Mouse (Mus musculus): ENCODE measurements around the gene Il22ra1. TPM values are rescaled to one million over a fixed set of nuclear protein-coding genes. Genes with fewer than 3 reads are reported as not detected.

The Il22ra1 gene
- total and polyA plus RNA-seq, 2 experiments: 1.4 to 4.1 TPM

DNA sequence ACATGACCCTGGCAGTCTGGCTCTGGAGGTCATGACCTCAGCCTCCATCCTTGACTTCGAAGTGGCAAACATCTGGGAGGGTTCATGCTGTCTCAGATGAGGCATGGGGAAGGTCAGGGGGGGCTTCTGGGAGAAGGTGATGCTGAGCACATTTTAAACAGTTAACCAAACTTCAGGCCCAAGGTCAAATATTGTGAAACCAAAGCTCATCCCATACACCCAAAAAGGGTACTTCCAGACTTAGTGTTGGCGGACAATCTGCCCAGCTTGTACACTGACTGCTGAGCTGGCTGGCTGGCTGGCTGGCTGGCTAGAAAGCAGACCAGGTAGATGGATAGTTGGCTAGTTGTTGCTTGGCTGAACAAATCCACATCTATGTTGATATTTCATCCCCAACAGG lies 61.2 kb downstream of the Il22ra1 start:
- no peaks in the 10 kb centered on the region for H3K36me3 ChIP-seq (ENCODE audit: control insufficient read depth, insufficient read depth, low read length)
- no peaks in the 10 kb centered on the region for H3K79me2 ChIP-seq (ENCODE audit: control insufficient read depth, insufficient read depth, low read length)
- 16% methylated on average over 2 of the region's 2 CpGs for WGBS
- H3K4me3 ChIP-seq (ENCODE audit: insufficient read depth, low read depth, low read length): no peak overlapping the region
- no peak overlapping the region for H3K27ac ChIP-seq (replicated peaks; ENCODE audit: insufficient read depth, low read depth, low read length)
- H3K4me1 ChIP-seq (ENCODE audit: control insufficient read depth, insufficient read depth, low read length): peaks cover 11% of the 10 kb centered on the region
- no peak overlapping the region for H3K9ac ChIP-seq (ENCODE audit: low read depth, low read length)
- H3K27me3 ChIP-seq (ENCODE audit: control insufficient read depth, insufficient read depth, low read length): no peaks in the 10 kb centered on the region
- TF ChIP-seq POLR2A (IDR thresholded peaks at IDR 0.05; ENCODE audit: extremely low read depth, insufficient read depth, low read length): no peak
- TF ChIP-seq CTCF (IDR thresholded peaks at IDR 0.05; ENCODE audit: low read depth, low read length): no peak
- DNase-seq (ENCODE audit: extremely low read depth, low read depth, low spot score): peak; percentile 57

DNA sequence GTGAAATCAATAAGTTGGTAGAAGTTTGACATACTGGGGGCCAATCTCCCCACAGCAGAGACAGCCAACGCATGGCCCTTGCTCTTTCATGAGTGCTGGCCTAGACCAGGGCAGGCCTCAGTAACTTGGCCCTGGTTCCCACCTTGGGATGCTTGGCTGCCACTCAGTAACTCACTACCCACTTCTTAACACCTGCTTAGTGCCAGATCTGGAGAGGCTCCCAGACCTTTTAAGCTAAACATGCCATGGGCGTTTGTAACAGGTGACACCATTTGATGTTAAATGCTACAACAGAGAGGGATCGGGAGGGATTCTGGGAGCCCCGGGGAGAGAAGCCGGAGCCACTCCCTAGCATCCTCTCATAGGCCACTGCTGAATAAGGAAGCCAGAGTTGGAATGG lies 64.8 kb downstream of the Il22ra1 start:
- H3K27me3 ChIP-seq (ENCODE audit: control insufficient read depth, insufficient read depth, low read length): no peaks in the 10 kb centered on the region
- H3K9ac ChIP-seq (ENCODE audit: low read depth, low read length): no peak overlapping the region
- DNase-seq (ENCODE audit: extremely low read depth, low read depth, low spot score): no peak
- WGBS: 89% methylated on average over 5 of the region's 5 CpGs
- H3K27ac ChIP-seq (replicated peaks; ENCODE audit: insufficient read depth, low read depth, low read length): no peak overlapping the region
- H3K4me1 ChIP-seq (ENCODE audit: control insufficient read depth, insufficient read depth, low read length): peaks cover 11% of the 10 kb centered on the region
- TF ChIP-seq POLR2A (IDR thresholded peaks at IDR 0.05; ENCODE audit: extremely low read depth, insufficient read depth, low read length) (no peak), CTCF (IDR thresholded peaks at IDR 0.05; ENCODE audit: low read depth, low read length) (no peak)
- H3K36me3 ChIP-seq (ENCODE audit: control insufficient read depth, insufficient read depth, low read length): no peaks in the 10 kb centered on the region
- no peak overlapping the region for H3K4me3 ChIP-seq (ENCODE audit: insufficient read depth, low read depth, low read length)
- no peaks in the 10 kb centered on the region for H3K79me2 ChIP-seq (ENCODE audit: control insufficient read depth, insufficient read depth, low read length)

DNA sequence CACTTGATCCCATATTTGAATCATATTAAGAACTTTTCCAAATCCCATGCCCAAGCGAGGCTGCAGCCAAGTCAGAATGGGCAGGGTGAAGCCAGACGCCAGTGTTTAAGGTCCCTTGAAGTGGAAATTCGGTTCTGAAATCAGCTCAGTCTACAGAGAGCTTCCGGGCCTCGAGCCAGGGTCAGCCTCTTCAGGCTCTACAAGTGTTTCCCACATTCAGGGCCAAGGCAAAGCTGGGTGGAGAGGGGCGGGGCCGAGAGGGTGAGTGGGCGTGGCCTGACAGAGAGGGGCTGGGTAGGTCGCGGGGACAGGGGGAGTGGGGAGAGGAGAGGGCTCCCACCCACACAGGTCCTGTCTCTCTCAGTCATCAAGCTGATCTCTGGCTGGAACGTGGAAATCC lies 70.0 kb downstream of the Il22ra1 start:
- Histone ChIP-seq H3K36me3 (ENCODE audit: control insufficient read depth, insufficient read depth, low read length) (no peaks in the 10 kb centered on the region), H3K27ac (replicated peaks; ENCODE audit: insufficient read depth, low read depth, low read length) (no peak overlapping the region), H3K9ac (ENCODE audit: low read depth, low read length) (no peak overlapping the region), H3K79me2 (ENCODE audit: control insufficient read depth, insufficient read depth, low read length) (no peaks in the 10 kb centered on the region), H3K4me3 (ENCODE audit: insufficient read depth, low read depth, low read length) (no peak overlapping the region), H3K4me1 (ENCODE audit: control insufficient read depth, insufficient read depth, low read length) (no peaks in the 10 kb centered on the region), H3K27me3 (ENCODE audit: control insufficient read depth, insufficient read depth, low read length) (no peaks in the 10 kb centered on the region)
- TF ChIP-seq CTCF (IDR thresholded peaks at IDR 0.05; ENCODE audit: low read depth, low read length): no peak
- no peak for TF ChIP-seq POLR2A (IDR thresholded peaks at IDR 0.05; ENCODE audit: extremely low read depth, insufficient read depth, low read length)
- WGBS: 41% methylated on average over 11 of the region's 11 CpGs
- no peak for DNase-seq (ENCODE audit: extremely low read depth, low read depth, low spot score)

DNA sequence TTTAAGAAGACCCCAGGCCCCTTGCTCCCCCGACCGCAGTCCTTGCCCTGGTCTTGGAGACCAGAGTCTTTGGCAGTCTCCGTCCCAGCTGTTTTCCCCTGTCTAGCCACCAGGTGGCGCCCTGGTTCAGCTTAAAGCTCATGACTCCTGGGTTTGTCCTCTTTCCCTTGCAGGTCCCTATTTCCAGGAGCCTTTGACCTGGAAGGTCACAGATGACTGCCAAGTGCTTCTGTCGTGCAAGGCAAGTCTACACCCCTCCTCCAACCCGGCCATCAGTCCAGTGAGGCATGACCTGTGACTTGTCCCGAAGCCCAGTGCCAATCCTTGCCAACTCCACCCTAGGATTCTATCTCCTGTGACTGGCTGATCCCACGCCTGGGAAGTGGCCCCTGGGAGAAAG lies 73.6 kb downstream of the Il22ra1 start:
- Histone ChIP-seq H3K79me2 (ENCODE audit: control insufficient read depth, insufficient read depth, low read length) (no peaks in the 10 kb centered on the region), H3K4me3 (ENCODE audit: insufficient read depth, low read depth, low read length) (no peak overlapping the region), H3K4me1 (ENCODE audit: control insufficient read depth, insufficient read depth, low read length) (no peaks in the 10 kb centered on the region), H3K36me3 (ENCODE audit: control insufficient read depth, insufficient read depth, low read length) (no peaks in the 10 kb centered on the region), H3K9ac (ENCODE audit: low read depth, low read length) (no peak overlapping the region), H3K27ac (replicated peaks; ENCODE audit: insufficient read depth, low read depth, low read length) (no peak overlapping the region), H3K27me3 (ENCODE audit: control insufficient read depth, insufficient read depth, low read length) (no peaks in the 10 kb centered on the region)
- peak; percentile 100 for DNase-seq (ENCODE audit: extremely low read depth, low read depth, low spot score)
- TF ChIP-seq POLR2A (IDR thresholded peaks at IDR 0.05; ENCODE audit: extremely low read depth, insufficient read depth, low read length) (no peak), CTCF (IDR thresholded peaks at IDR 0.05; ENCODE audit: low read depth, low read length) (peak; percentile 97)
- 2% methylated on average over 8 of the region's 8 CpGs for WGBS

Other genes with a start within 250 kb of the Il22ra1 start
- not detected in 2 replicates for gene Stpg1, start 233.4 kb upstream of the Il22ra1 start, total RNA-seq (2014; rRNA removed)
- gene Stpg1, start 233.4 kb upstream of the Il22ra1 start, polyA plus RNA-seq (2012; rRNA removed): not detected in 2 replicates
- 5.4 and 6.6 TPM in 2 replicates for gene Nipal3, start 233.1 kb upstream of the Il22ra1 start, total RNA-seq (2014; rRNA removed)
- gene Nipal3, start 233.1 kb upstream of the Il22ra1 start, polyA plus RNA-seq (2012; rRNA removed): 7.5 and 7.8 TPM in 2 replicates
- 0.07 and 0.09 TPM in 2 replicates for gene Grhl3, start 154.5 kb upstream of the Il22ra1 start, total RNA-seq (2014; rRNA removed)
- gene Grhl3, start 154.5 kb upstream of the Il22ra1 start, polyA plus RNA-seq (2012; rRNA removed): 0.04 and 0.06 TPM in 2 replicates
- gene Ifnlr1, start 41.9 kb upstream of the Il22ra1 start, total RNA-seq (2014; rRNA removed): under 0.01 TPM in 1 of 2 replicates, not detected in the other
- gene Ifnlr1, start 41.9 kb upstream of the Il22ra1 start, polyA plus RNA-seq (2012; rRNA removed): 0.06 and 0.14 TPM in 2 replicates
- under 0.01 and 0.46 TPM in 2 replicates for gene Myom3, start 31.5 kb downstream of the Il22ra1 start, total RNA-seq (2014; rRNA removed)
- gene Myom3, start 31.5 kb downstream of the Il22ra1 start, polyA plus RNA-seq (2012; rRNA removed): 0.09 and 0.12 TPM in 2 replicates
- 32.9 and 37.0 TPM in 2 replicates for gene Srsf10, start 127.6 kb downstream of the Il22ra1 start, total RNA-seq (2014; rRNA removed)
- gene Srsf10, start 127.6 kb downstream of the Il22ra1 start, polyA plus RNA-seq (2012; rRNA removed): 31.3 and 36.4 TPM in 2 replicates
- gene Pnrc2, start 145.7 kb downstream of the Il22ra1 start, total RNA-seq (2014; rRNA removed): 37.3 and 56.5 TPM in 2 replicates
- 6.7 and 12.2 TPM in 2 replicates for gene Pnrc2, start 145.7 kb downstream of the Il22ra1 start, polyA plus RNA-seq (2012; rRNA removed)
- 3.0 and 3.9 TPM in 2 replicates for gene Cnr2, start 167.2 kb downstream of the Il22ra1 start, total RNA-seq (2014; rRNA removed)
- gene Cnr2, start 167.2 kb downstream of the Il22ra1 start, polyA plus RNA-seq (2012; rRNA removed): 1.4 and 2.1 TPM in 2 replicates
- gene Fuca1, start 192.6 kb downstream of the Il22ra1 start, total RNA-seq (2014; rRNA removed): 45.7 and 46.4 TPM in 2 replicates
- gene Fuca1, start 192.6 kb downstream of the Il22ra1 start, polyA plus RNA-seq (2012; rRNA removed): 54.9 and 58.7 TPM in 2 replicates
- gene Hmgcl, start 218.3 kb downstream of the Il22ra1 start, total RNA-seq (2014; rRNA removed): 179 and 187 TPM in 2 replicates
- gene Hmgcl, start 218.3 kb downstream of the Il22ra1 start, polyA plus RNA-seq (2012; rRNA removed): 266 and 291 TPM in 2 replicates
- gene Gale, start 235.6 kb downstream of the Il22ra1 start, total RNA-seq (2014; rRNA removed): 34.2 and 38.5 TPM in 2 replicates
- gene Gale, start 235.6 kb downstream of the Il22ra1 start, polyA plus RNA-seq (2012; rRNA removed): 32.0 and 33.6 TPM in 2 replicates
- 21.8 and 25.9 TPM in 2 replicates for gene Lypla2, start 244.5 kb downstream of the Il22ra1 start, total RNA-seq (2014; rRNA removed)
- gene Lypla2, start 244.5 kb downstream of the Il22ra1 start, polyA plus RNA-seq (2012; rRNA removed): 113 and 116 TPM in 2 replicates